In the genomic region with DNA sequence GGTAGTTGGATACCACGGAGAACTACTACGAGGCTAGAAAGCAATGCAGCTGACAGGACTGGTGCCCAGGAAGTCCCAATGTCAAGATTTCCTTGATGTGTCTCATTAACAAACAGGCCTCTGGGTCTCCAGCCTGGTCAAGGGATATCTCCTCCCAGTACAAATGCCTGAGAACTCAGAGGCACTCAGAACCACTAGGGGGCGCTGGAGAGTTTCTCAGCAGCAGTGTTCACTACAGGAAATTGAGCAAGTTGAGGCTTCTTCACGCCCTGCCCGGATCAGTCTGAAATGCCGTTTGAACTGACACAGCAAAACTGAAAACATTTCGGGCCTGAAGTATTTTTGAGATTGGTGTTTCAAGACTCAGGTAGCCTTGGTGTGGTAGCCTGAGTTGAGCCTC, we compare ENCODE assay signal across 8 mouse cellular contexts. TPM values are rescaled to one million over a fixed set of nuclear protein-coding genes. Genes with fewer than 3 reads are reported as not detected.
DNase-seq lines count a peak whose midpoint lies in the region; ATAC-seq and TF ChIP-seq lines count a peak whose summit lies in the region.

No protein-coding gene starts in this region.

- peak; percentile 82 for TF ChIP-seq CTCF in kidney, adult 2 months (conservative IDR thresholded peaks at IDR 0.05; ENCODE audit: insufficient read depth, insufficient read length, low read depth, low read length)
- TF ChIP-seq CTCF in cortical plate, adult 2 months (IDR thresholded peaks at IDR 0.05; ENCODE audit: extremely low read depth, insufficient read depth, low read length) = peak; percentile 82
- TF ChIP-seq CTCF in stomach, postnatal 0 days (IDR thresholded peaks at IDR 0.05; ENCODE audit: low read depth) = peak; percentile 98

- no peaks in the 10 kb centered on the region for H3K4me1 ChIP-seq in kidney, adult 2 months (ENCODE audit: control insufficient read depth, insufficient read depth, low read length)
- H3K4me1 ChIP-seq in kidney, embryonic 14.5 days (ENCODE audit: control insufficient read depth, insufficient read depth, low read length) = peaks cover 20% of the 10 kb centered on the region
- H3K4me1 ChIP-seq in cortical plate, adult 2 months (ENCODE audit: control insufficient read depth, insufficient read depth, low read length) = no peaks in the 10 kb centered on the region
- peaks cover 26% of the 10 kb centered on the region for H3K4me1 ChIP-seq in intestine, embryonic 15.5 days (replicated peaks)
- H3K4me1 ChIP-seq in limb, embryonic 11.5 days (ENCODE audit: control insufficient read depth, insufficient read depth, low read length) = peaks cover 14% of the 10 kb centered on the region
- H3K4me1 ChIP-seq in stomach, postnatal 0 days (replicated peaks; ENCODE audit: control insufficient read depth, insufficient read depth) = 0 out of 2 replicates have a peak, but pooled peaks cover 2% of the 10 kb centered on the region

- DNase-seq in kidney, adult 2 months = peak; percentile 88
- DNase-seq in gastrocnemius, postnatal 10 days = peak; percentile 97
- DNase-seq in limb, embryonic 11.5 days (ENCODE audit: low spot score) = peak; percentile 97
- peak; percentile 98 for DNase-seq in neural tube, embryonic 10.5 days (ENCODE audit: extremely low spot score, low spot score)
- DNase-seq in stomach, postnatal 0 days (ENCODE audit: low spot score) = peak; percentile 88

- TF ChIP-seq POLR2A in kidney, adult 2 months (IDR thresholded peaks at IDR 0.05; ENCODE audit: low read depth, low read length) = no peak
- TF ChIP-seq POLR2A in cortical plate, adult 2 months (IDR thresholded peaks at IDR 0.05; ENCODE audit: extremely low read depth, insufficient read depth, low read length) = no peak

- H3K27ac ChIP-seq in kidney, adult 2 months (ENCODE audit: insufficient read depth, low read depth, low read length) = no peak overlapping the region
- H3K27ac ChIP-seq in kidney, embryonic 14.5 days (ENCODE audit: low read depth, low read length) = no peak overlapping the region
- H3K27ac ChIP-seq in cortical plate, adult 2 months (ENCODE audit: insufficient read depth, low read length) = no peak overlapping the region
- no peak overlapping the region for H3K27ac ChIP-seq in intestine, embryonic 15.5 days
- no peak overlapping the region for H3K27ac ChIP-seq in limb, embryonic 11.5 days (replicated peaks; ENCODE audit: low read depth, low read length)
- no peak overlapping the region for H3K27ac ChIP-seq in stomach, postnatal 0 days (replicated peaks)

- ATAC-seq in kidney, embryonic 14.5 days (ENCODE audit: low FRiP score, low TSS enrichment) = no peak; the same call in 1 of the 2 replicates
- peak; percentile 70 for ATAC-seq in intestine, embryonic 15.5 days
- no peak for ATAC-seq in limb, embryonic 11.5 days (ENCODE audit: insufficient number of reproducible peaks, low FRiP score, low TSS enrichment, low read depth)
- peak; percentile 70; the same call in 1 of the 2 replicates for ATAC-seq in stomach, postnatal 0 days (ENCODE audit: low FRiP score, low TSS enrichment)

- WGBS in kidney, adult 2 months = 1% methylated on average over 7 of the region's 7 CpGs
- WGBS in kidney, embryonic 14.5 days = 2% methylated on average over 7 of the region's 7 CpGs
- 3% methylated on average over 7 of the region's 7 CpGs for WGBS in intestine, embryonic 15.5 days
- 2% methylated on average over 7 of the region's 7 CpGs for WGBS in limb, embryonic 11.5 days
- 2% methylated on average over 7 of the region's 7 CpGs for WGBS in stomach, postnatal 0 days

- H3K27me3 ChIP-seq in kidney, adult 2 months (replicated peaks; ENCODE audit: control insufficient read depth, insufficient read depth, low read length) = 0 out of 2 replicates have a peak, but pooled peaks cover 2% of the 10 kb centered on the region
- H3K27me3 ChIP-seq in kidney, embryonic 14.5 days (ENCODE audit: control insufficient read depth, insufficient read depth, low read length) = peaks cover 20% of the 10 kb centered on the region
- H3K27me3 ChIP-seq in intestine, embryonic 15.5 days (replicated peaks) = peaks cover 45% of the 10 kb centered on the region
- H3K27me3 ChIP-seq in limb, embryonic 11.5 days (ENCODE audit: control insufficient read depth, insufficient read depth, low read length) = peaks cover 35% of the 10 kb centered on the region
- peaks cover 12% of the 10 kb centered on the region; the same call in 1 of the 2 replicates for H3K27me3 ChIP-seq in stomach, postnatal 0 days (ENCODE audit: control insufficient read depth, insufficient read depth, low read length)

- no peak overlapping the region for H3K9ac ChIP-seq in kidney, embryonic 14.5 days (ENCODE audit: low read depth, low read length)
- H3K9ac ChIP-seq in intestine, embryonic 15.5 days = no peak overlapping the region
- H3K9ac ChIP-seq in limb, embryonic 11.5 days (ENCODE audit: low read length) = no peak overlapping the region
- H3K9ac ChIP-seq in stomach, postnatal 0 days (ENCODE audit: low read length) = no peak overlapping the region

- H3K4me2 ChIP-seq in kidney, embryonic 14.5 days (replicated peaks; ENCODE audit: low read depth, low read length) = no peak overlapping the region
- H3K4me2 ChIP-seq in intestine, embryonic 15.5 days (replicated peaks) = no peak overlapping the region
- no peak overlapping the region for H3K4me2 ChIP-seq in limb, embryonic 11.5 days (ENCODE audit: low read depth, severe bottlenecking)
- H3K4me2 ChIP-seq in stomach, postnatal 0 days (replicated peaks; ENCODE audit: low read depth) = no peak overlapping the region

- H3K36me3 ChIP-seq in kidney, adult 2 months (ENCODE audit: control insufficient read depth, insufficient read depth, low read length) = no peaks in the 10 kb centered on the region
- H3K36me3 ChIP-seq in kidney, embryonic 14.5 days (ENCODE audit: control insufficient read depth, insufficient read depth, low read length) = no peaks in the 10 kb centered on the region
- H3K36me3 ChIP-seq in intestine, embryonic 15.5 days = no peaks in the 10 kb centered on the region
- no peaks in the 10 kb centered on the region for H3K36me3 ChIP-seq in limb, embryonic 11.5 days (ENCODE audit: control insufficient read depth, insufficient read depth, low read length)
- no peaks in the 10 kb centered on the region for H3K36me3 ChIP-seq in stomach, postnatal 0 days (ENCODE audit: control insufficient read depth, insufficient read depth, low read length)

- peaks cover 3% of the 10 kb centered on the region; the same call in 1 of the 2 replicates for H3K9me3 ChIP-seq in kidney, embryonic 14.5 days (ENCODE audit: control insufficient read depth, low read length)
- H3K9me3 ChIP-seq in intestine, embryonic 15.5 days = no peaks in the 10 kb centered on the region
- H3K9me3 ChIP-seq in limb, embryonic 11.5 days (ENCODE audit: control insufficient read depth, low read length) = no peaks in the 10 kb centered on the region
- no peaks in the 10 kb centered on the region for H3K9me3 ChIP-seq in stomach, postnatal 0 days (ENCODE audit: control insufficient read depth, low read length)

- no peak for TF ChIP-seq EP300 in stomach, postnatal 0 days (optimal IDR thresholded peaks at IDR 0.05)

- no peak overlapping the region for H3K4me3 ChIP-seq in kidney, adult 2 months (ENCODE audit: insufficient read depth, low read depth, low read length)
- H3K4me3 ChIP-seq in kidney, embryonic 14.5 days (ENCODE audit: low read length) = no peak overlapping the region
- no peak overlapping the region for H3K4me3 ChIP-seq in cortical plate, adult 2 months (ENCODE audit: insufficient read depth, low read length)
- H3K4me3 ChIP-seq in intestine, embryonic 15.5 days (replicated peaks) = no peak overlapping the region
- no peak overlapping the region for H3K4me3 ChIP-seq in limb, embryonic 11.5 days (ENCODE audit: low read depth, low read length)
- no peak overlapping the region for H3K4me3 ChIP-seq in stomach, postnatal 0 days (ENCODE audit: low read depth, low read length)

RNA-seq across cellular contexts. Expression of a gene that starts 1.5 kb away (rescaled TPM):
- 0.34 and 0.44 TPM in 2 replicates for polyA plus RNA-seq in kidney, adult 2 months (2012; rRNA removed)
- polyA plus RNA-seq in kidney, embryonic 14.5 days (2014; fragmentation: Nextera tagmentation; extraction: Ambion mirVana) = 4.7 and 6.1 TPM in 2 replicates
- 0.98 and 1.1 TPM in 2 replicates for polyA plus RNA-seq in cortical plate, adult 2 months (2012; rRNA removed)
- 1 to 10 TPM; 3.4 to 7.2 TPM for total RNA-seq in gastrocnemius, postnatal 10 days (2021)
- 6.9 and 7.1 TPM in 2 replicates for polyA plus RNA-seq in intestine, embryonic 15.5 days (2015; fragmentation: Nextera tagmentation; extraction: Ambion mirVana)
- 1.0 and 1.3 TPM in 2 replicates for polyA plus RNA-seq in limb, embryonic 11.5 days (2014; fragmentation: Nextera tagmentation; extraction: Ambion mirVana)
- 2.3 and 3.3 TPM in 2 replicates for polyA plus RNA-seq in stomach, postnatal 0 days (2015; fragmentation: Nextera tagmentation; extraction: Ambion mirVana)

Comparison
In these comparisons a context has a peak if more than half of its experiments do, and no peak if none do; other contexts are left out.
1. ATAC-seq: peak in intestine, embryonic 15.5 days (single experiment) and stomach, postnatal 0 days (single experiment); none in kidney, embryonic 14.5 days (single experiment) and limb, embryonic 11.5 days (single experiment).
2. Peak in every context shown above with its lines, with median percentiles within 50 percentile points of each other: DNase-seq and CTCF ChIP-seq.